Mouse (Mus musculus): ENCODE results near the gene Il17rd.

GRCm38 (mm10) chr14:27039281-27040248 is 824 bp downstream of the Il17rd start:
- TF ChIP-seq ZC3H11A (IDR thresholded peaks at IDR 0.05; ENCODE audit: borderline replicate concordance, low read depth, low read length) (no peak), ZNF384 (IDR thresholded peaks at IDR 0.05; ENCODE audit: low read depth, low read length) (no peak)
